Mouse (Mus musculus) spleen, embryonic (tissue): Measurements from ENCODE around the gene Cemip2.
"Not testable (repeated sequence)": the region's sequence is repeated elsewhere in the genome, so short reads cannot be mapped to it uniquely, and the experiment has no call there.

ENCODE experiments used
- CTCF ChIA-PET: fragments of 350-600 bp; sonication (Branson Sonifier 250); formaldehyde crosslinking; loops from one replicate; lab custom pipeline; 2022; lab: Charles Lee

The Cemip2 gene

GRCm38 (mm10) chr19:21862991-21863931, 85.1 kb downstream of the Cemip2 start:
- CTCF ChIA-PET, result no interaction called here

- CTCF ChIA-PET, result no interaction called here
Measured at GRCm38 (mm10) chr19:21865242-21866055, 87.3 kb downstream of the Cemip2 start.

- CTCF ChIA-PET, result no interaction called here
Measured at GRCm38 (mm10) chr19:21866094-21866493, 88.0 kb downstream of the Cemip2 start.

- CTCF ChIA-PET, result not testable (repeated sequence)
Measured at GRCm38 (mm10) chr19:21866756-21867155, 88.6 kb downstream of the Cemip2 start.

DNA sequence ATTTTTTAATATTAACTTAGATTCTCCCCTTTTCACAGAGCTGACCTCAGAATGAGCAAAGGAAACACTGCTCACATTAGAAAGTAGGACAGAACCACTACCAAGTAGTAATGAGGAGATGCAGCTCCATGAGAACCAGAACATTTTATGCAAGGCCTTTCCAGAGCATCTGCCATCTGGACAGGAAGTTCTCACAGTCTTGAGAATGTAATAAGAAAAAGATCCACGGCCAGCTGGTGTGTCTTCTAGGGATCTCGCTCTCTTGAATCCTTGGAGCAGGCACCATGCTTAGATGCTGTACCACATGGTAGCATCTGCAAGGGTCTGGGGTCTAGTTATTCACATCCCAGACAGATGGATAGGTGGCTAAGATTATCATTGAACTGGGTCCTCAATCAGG, 90.3 kb downstream of the Cemip2 start:
- CTCF ChIA-PET, result no interaction called here

DNA sequence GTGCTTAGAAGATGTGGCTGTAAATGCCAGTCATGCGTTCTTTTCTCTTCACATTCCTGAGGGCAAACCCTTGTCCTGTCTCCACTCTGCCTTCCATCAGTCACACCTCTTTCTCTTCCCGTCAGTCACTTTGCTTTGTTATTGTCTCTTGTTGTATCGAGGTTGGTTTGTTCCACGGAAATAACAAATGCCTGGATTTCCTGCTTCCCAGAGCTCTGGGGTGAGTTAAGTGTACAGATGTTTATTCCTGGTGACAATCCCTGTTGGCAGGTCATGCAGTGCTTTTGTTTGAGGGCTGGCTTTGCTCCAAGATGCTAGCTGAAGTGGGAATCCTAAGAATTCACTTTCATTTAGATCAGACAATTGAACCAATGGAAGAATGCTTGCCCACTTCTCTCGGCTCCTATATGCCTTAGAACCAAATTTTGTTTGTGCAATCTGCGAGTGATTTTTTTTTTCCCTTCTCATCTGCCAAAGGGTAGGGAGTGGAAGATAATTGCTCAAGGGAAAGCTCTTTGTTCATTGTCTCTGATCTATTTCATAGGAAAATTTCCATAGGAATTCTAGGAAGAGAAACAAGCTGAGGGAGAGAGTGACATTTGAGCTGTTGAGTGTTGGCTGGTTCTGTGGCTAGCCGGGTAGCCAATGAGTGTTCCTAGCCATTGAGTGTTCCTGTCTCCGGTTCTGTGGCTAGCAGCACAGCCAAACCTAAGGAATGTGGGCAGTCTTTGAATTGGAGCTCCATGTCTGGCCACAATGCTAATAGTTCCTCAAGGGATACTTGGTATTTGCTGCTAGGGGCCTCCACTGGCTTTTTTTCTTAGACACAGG, 104.2 kb downstream of the Cemip2 start:
- CTCF ChIA-PET, result no interaction called here

GRCm38 (mm10) chr19:21883053-21883452, 104.9 kb downstream of the Cemip2 start:
- CTCF ChIA-PET, result no interaction called here

DNA sequence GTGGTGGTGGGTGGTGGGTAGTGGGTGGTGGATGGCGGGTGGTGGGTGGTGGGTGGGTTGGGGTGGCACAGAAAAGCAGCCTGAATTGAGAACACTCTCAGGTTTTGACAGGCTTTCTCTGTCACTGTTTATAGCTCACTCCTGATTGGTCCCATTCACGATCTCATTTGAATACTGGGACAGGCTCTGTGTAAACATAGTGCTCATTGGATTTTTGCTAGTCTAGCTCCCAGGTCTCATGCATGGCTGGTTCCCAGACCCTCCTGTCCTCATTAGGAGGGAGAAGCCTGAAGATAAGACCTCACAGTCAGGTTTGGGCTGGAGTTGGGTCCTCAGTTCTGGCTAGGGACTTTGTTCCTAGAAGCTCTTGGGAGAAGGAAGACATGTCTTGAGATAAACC, 105.8 kb downstream of the Cemip2 start:
- CTCF ChIA-PET, result no interaction called here

- CTCF ChIA-PET, result no interaction called here
Measured at GRCm38 (mm10) chr19:21884385-21884784, 106.2 kb downstream of the Cemip2 start.

DNA sequence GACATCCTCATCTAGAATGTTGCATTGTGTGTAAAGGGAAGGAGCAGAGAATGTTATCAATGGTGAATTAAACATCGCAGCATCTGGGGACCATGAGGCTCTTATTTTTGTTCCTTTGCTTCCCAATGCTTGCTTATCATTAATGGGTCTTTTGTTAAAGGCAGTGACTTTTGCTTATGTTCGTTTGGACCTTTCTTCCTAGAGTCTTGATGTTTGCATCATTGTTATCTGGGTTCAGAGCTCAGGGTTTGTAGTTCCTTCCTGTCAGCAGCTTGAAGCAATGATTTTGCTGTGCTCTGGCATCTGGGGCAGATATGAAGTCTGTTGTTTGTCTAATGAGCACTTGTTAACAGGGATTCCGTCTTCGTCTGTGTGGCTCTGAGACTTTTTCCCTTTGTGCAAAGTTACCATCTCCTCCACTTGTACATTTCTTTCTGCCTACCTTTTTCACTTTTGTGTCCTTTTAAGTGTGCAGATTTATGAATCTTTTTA, 108.1 kb downstream of the Cemip2 start:
- CTCF ChIA-PET, result no interaction called here

GRCm38 (mm10) chr19:21890699-21891098, 112.6 kb downstream of the Cemip2 start:
- CTCF ChIA-PET, result no interaction called here

GRCm38 (mm10) chr19:21894792-21895191, 116.7 kb downstream of the Cemip2 start:
- CTCF ChIA-PET, result no interaction called here

DNA sequence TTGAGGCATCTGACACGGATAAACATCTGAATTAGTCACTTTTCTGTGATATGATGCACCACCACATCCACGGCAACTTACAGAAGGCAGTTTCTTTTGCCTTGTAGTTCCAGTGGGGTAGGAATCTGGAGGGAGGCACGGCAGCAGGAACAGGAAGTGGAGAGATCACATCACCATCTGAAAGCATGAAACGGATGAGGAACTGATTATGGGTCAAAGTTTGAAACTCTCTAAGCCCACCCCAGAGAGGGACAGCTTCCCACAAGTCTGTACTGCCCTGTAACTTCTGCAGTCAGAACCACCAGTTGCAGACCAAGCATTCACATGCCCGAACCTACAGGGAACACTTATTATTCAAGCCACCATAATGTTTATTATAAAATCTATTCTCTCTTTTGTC, 117.4 kb downstream of the Cemip2 start:
- CTCF ChIA-PET, result no interaction called here

DNA sequence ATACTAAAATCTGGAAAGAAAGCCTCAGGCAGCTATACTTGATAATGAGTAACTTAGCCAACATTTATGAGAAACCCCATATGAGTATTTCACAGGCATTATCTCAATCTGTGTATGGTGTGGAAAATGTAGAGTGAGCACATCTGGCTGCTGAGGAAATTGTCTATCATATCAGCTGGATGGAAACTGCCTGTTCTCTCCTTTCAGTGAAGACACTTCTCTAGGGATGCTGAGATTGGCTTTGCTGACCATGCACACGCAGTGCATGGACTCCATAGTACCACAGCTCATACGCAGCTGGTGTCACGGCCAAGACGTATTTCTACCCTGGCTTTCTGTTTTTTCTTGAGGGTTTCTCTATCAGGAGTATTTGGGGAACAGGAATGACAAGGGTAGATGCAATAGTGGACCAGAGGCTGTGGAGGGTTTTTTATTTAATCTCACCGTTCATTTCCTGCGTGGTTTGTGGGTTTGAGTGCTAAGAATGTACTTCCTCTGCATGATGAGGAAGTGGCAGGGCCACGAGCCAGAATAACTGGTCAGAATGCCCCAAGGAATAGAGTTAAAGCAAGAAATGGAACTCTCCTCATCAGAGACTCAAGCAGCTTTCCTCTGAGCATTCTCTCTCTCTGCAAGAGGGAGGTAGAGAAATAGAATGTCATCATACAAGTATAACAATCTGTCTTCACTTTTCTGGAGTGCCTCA, 119.1 kb downstream of the Cemip2 start:
- CTCF ChIA-PET, result no interaction called here

DNA sequence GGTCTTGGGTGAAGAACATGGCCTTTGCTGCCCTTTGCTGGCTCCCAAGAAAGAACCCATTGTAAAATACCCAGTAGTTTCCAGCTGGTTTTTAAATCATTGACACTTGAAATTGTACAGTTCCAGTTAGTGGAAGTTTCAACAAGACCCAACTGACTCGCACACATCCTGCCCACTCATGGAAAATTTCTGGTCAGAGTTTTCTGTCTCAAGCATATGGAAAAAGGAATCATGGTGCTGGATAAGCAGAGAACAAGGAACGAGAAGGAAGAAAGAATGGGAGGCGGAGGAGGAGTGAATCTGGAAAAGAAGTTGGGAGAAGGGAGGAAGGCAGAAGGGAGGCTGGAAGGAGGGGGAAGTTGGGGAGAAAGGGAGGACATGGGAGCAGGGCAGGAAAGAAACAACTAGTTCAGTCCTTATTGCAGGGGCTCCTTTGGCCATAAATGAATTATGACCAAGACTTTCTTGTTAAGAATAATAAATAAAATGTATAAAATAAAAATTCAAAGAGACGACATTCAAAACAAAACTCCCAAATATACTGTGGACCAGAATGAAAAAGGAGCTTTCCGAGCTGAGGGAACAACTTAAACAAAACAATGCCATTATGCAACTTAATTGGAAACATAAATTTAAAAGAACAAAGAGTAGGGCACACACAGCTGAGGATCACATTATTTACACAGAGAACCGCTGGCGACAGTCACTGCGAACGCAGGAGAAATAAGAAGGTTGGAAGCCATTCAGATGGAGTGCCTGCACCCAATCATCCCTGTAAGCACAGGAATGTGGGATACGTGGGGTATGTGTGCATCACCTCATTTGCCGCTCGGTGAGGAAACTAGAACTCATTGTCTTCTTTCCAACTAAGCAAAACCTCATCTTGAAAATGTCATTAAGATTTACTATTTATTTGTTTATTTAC, 120.1 kb downstream of the Cemip2 start:
- CTCF ChIA-PET, result no interaction called here
